Mouse (Mus musculus) embryonic stem cell, embryonic (primary cell): ENCODE results near the gene Rap1gap.

Experiments used
- CTCF ChIA-PET, 4 experiments: fragments of 300-600 bp in 2 of 4; fragments of 350-600 bp in 2 of 4; sonication (Branson Sonifier 250); formaldehyde crosslinking; loops; one replicate each; lab custom pipeline; 2022; ENCODE audit warnings: inconsistent platforms in 2 of 4; lab: Charles Lee
- POLR2A ChIA-PET, 4 experiments: fragments of 300-600 bp in 2 of 4; fragments of 350-600 bp in 2 of 4; sonication (Branson Sonifier 250); formaldehyde crosslinking; loops; one replicate each; lab custom pipeline; 2022; ENCODE audit warnings: antibody characterized with exemption in 4 of 4, inconsistent platforms in 1 of 4; lab: Charles Lee

The Rap1gap gene

DNA sequence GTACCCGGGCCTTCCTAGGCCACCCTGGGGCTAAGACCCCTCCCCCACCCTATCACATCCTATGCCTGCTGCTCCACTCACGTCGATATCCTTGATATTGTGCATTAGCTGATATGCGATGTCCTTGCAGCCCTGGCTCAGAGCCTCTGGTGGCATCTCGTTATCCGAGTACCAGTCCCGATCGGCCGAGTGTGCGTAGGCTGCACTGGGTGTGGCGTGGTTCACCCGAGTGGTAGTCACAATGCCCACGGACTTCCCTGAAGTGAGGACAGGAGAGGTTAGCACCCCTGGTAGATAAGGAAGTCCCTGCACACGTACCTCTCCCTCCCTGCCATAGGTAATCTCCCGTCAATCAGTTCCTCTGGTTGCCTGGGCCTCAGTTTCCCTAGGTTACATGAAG lies 87.9 kb downstream of the Rap1gap start:
- CTCF ChIA-PET = interaction anchor here (0.5 to 1.7 kb wide), 7 partner anchors 8 to 1489 kb away, joined by 3 to 10 read pairs (median 3); no protein-coding TSS in a partner anchor
- POLR2A ChIA-PET = interaction anchor here in 2 of 4 experiments (0.6 to 2.0 kb wide), 17 partner anchors 8 to 83 kb away, joined by 3 to 11 read pairs (median 4); no protein-coding TSS in a partner anchor

DNA sequence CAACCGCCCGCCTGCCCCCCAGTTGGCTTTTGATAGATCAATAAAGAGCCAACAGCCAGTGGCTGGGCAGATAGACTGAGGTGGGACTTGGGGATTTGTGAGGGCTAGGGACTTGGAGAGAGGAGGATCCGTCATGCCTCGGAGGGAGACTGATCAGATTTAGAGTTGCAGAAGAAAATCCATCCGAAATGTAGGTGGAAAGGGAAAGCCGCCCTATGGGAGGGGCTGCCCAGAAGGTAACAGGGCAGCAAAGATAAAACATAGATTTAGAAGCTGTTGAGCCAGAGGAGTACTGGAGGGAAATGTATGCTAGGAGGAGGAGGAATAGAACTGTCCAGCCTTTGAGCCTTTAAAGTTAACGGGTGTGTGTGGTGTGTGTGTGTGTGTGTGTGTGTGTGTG lies 88.7 kb downstream of the Rap1gap start:
- ChIA-PET POLR2A (interaction anchor here in 1 of 4 experiments (1.2 to 1.8 kb wide), 3 partner anchors 18 to 48 kb away, joined by 3 to 7 read pairs (median 4); no protein-coding TSS in a partner anchor), CTCF (interaction anchor here (0.6 to 1.2 kb wide), 7 partner anchors 9 to 669 kb away, joined by 3 to 14 read pairs (median 4); no protein-coding TSS in a partner anchor)

DNA sequence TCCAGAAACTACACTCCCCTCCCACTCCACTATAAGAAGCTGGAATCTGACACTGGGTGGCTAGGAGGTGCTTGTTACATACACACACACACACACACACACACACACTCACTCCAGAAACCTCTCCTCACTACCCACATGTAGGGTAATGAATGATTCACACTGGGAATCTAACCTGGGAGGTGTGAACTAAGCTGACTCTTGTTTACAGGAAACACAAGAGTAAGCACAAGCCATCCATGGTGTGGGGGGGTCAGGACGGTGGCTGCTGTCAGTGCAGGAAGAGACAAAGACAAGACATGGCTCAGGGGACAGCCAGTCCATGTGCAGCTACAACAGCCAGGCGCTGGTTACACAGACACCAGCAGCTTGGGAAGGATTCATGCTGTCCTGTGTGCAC lies 89.9 kb downstream of the Rap1gap start:
- ChIA-PET POLR2A (interaction anchor here in 3 of 4 experiments (0.6 to 1.8 kb wide), 9 partner anchors 10 to 711 kb away, joined by 3 to 11 read pairs (median 3); no protein-coding TSS in a partner anchor), CTCF (interaction anchor here (0.6 to 1.2 kb wide), 9 partner anchors 10 to 198 kb away, joined by 3 to 6 read pairs (median 3); no protein-coding TSS in a partner anchor)

DNA sequence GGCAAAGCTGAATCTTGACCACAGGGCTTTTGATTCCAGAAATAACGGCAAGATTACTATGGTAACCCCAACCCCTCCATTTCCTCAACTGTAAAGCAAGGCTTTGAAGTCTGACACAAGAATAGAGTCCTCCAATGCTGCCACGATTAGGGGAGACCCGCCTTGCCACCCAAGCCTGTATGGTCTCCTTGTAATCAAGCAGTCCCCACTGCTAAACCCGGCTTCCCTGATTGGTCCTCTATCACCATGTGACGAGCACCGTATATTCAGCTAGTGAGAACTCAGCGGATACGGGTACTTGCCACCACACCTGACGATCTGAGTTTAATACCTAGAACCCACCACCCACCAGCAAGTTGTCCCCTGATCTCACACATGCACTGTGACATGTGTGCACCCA lies 98.4 kb downstream of the Rap1gap start:
- POLR2A ChIA-PET = interaction anchor here in 3 of 4 experiments (0.6 to 9.3 kb wide), 8 partner anchors 11 to 73 kb away, joined by 3 to 127 read pairs (median 3); no protein-coding TSS in a partner anchor
- CTCF ChIA-PET = interaction anchor here in 1 of 4 experiments (1.1 to 1.2 kb wide), 2 partner anchors 19 to 39 kb away, joined by 3 to 8 read pairs; no protein-coding TSS in a partner anchor

DNA sequence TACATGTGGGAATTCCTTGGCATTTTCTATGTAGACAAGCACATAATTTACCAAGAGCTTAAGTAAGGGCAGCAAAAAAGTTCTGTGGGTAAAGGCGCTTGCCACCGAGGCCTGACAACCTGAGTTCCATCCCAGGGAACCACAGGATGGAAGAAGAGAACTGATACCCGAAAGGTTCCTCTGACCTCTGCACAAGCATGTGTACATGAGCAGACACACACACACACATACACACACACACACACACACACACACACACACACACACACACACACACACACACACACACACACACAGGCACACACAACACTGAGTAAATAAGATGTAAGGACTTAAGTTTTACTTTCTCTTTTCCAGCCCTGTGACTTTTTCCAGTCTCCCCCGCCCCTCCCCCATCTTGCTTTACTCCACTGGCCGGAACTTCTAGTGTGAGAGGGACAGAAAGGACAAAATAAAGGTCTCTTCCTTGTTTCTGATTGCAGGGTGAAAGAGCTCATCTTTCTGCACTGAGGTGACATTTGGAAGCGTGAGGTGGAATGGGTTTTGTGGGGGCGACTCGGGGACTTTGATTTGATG lies 99.5 kb downstream of the Rap1gap start:
- ChIA-PET POLR2A (interaction anchor here in 3 of 4 experiments (0.7 to 9.3 kb wide), 9 partner anchors 8 to 325 kb away, joined by 3 to 127 read pairs (median 4); no protein-coding TSS in a partner anchor), CTCF (interaction anchor here in 1 of 4 experiments (0.7 kb wide), 1 partner anchor 34 kb away, joined by 4 read pairs; no protein-coding TSS in a partner anchor)

DNA sequence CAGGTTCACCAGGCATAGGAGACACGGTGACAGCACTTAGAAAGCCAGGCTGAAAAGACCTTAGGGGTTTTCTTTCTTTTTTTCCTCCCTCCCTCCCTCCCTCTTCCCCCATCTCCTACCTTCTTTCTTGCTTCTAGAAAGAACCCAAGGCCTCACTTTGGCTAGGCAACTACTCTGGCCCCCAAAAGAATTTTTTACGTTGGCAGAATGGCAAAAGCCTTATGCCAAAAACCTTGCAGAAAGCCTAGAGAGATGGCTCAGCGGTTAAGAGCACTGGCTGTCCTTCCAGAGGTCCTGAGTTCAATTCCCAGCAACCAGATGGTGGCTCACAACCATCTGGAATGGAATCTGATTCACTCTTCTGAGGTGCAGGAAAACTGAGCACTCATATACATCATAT lies 100.1 kb downstream of the Rap1gap start:
- ChIA-PET POLR2A (interaction anchor here (0.7 to 9.3 kb wide), 11 partner anchors 8 to 326 kb away, joined by 3 to 127 read pairs (median 3); no protein-coding TSS in a partner anchor), CTCF (interaction anchor here in 2 of 4 experiments (0.7 kb wide), 2 partner anchors 13 to 33 kb away, joined by 3 to 4 read pairs; no protein-coding TSS in a partner anchor)

DNA sequence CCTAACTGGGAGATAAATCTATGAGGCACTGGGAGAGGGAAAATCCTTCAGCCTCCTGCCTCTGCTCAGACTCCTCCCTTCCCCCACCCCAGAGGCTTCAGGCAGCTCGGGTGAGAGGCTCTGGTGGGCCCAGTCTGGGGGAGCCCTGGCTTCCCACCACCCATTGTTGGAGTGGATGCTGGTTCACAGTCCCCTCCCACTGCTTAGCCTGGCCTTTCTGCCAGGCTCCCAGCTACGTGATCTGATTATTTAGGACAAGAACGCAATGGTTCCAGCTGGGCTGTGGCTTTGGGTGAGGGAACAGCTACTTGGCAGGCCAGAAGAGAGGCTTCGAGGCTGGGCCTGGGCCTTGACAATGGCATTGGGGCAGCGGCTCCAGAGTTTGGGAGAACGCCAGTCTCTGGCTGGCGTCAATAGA lies 101.0 kb downstream of the Rap1gap start:
- ChIA-PET POLR2A (interaction anchor here (0.5 to 9.3 kb wide), 20 partner anchors 9 to 172 kb away, joined by 3 to 127 read pairs (median 4); partner anchors contain the start of gene Usp48 (in 1 of the 4)), CTCF (interaction anchor here in 2 of 4 experiments (0.9 to 1.4 kb wide), 4 partner anchors 21 to 70 kb away, joined by 3 to 5 read pairs (median 4); no protein-coding TSS in a partner anchor)

DNA sequence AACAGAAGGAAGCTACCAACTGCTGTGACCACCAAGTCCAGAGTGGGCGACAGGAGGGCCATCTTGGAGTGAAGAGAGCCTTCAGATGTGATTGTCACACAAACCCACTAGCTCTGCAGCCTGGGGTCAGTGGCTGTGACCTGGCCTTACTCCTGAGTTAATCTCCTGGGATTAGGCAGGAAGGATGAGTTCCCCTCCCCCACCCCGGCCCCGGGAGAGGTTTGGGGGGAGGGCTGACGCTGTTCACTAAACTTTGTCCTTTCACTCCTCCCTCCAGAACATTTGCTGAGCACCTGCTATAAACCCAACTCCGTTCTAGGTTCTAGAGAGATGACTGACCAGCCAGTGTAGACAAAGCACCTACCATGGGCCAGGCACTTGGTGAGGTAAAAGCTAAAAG lies 101.8 kb downstream of the Rap1gap start:
- CTCF ChIA-PET = interaction anchor here in 3 of 4 experiments (0.5 to 1.6 kb wide), 14 partner anchors 11 to 197 kb away, joined by 3 to 20 read pairs (median 3); no protein-coding TSS in a partner anchor

DNA sequence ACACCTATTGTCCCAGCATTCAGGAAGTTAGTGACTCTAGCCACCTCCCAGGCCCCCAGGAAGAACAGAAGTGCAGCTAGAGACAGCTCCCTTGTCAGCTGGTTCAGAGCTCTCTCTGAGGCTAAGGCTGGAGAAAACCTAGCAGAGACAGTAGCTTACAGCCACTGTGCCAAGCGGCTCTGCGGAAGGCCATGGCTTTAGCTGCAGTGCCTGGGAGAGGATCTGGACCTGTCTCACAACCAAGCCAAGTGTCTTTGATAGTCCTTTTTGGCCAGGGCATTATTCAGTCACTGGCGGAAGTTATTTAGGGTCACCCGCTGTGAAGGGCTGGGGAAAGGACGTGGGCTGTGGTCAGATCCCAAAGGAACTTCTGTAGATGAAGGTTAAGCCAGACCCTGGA lies 103.9 kb downstream of the Rap1gap start:
- POLR2A ChIA-PET = interaction anchor here in 3 of 4 experiments (0.8 to 9.3 kb wide), 17 partner anchors 9 to 238 kb away, joined by 3 to 127 read pairs (median 6); no protein-coding TSS in a partner anchor
- CTCF ChIA-PET = interaction anchor here in 2 of 4 experiments (1.7 to 2.2 kb wide), 2 partner anchors 24 to 68 kb away, joined by 4 to 7 read pairs; no protein-coding TSS in a partner anchor

More for the DNA sequence above, 101.8 kb downstream of the Rap1gap start:
- POLR2A ChIA-PET = interaction anchor here (0.6 to 9.3 kb wide), 29 partner anchors 8 to 173 kb away, joined by 3 to 127 read pairs (median 4); partner anchors contain the start of gene Usp48 (in 1 of the 4)

DNA sequence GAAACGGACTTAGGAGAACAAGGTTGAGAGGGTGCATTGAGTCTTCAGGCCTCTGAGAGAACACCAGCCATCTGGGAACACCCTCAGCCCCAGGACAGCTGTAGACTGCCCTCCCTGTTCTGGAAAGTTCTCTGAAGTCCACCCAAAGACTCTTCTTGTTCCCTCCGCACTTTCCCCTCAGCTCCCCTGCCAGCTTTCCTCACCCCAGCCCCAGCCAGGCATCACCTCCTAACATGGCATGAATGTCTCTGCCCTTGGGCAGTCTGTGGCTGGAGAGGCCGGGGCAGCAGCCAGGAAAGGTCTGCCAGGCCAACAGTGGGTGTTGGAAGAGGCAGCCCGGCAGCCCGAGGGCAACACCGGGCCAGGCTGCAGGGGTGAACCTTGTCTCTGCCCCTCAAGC lies 104.3 kb downstream of the Rap1gap start:
- ChIA-PET CTCF (interaction anchor here in 3 of 4 experiments (0.7 to 2.2 kb wide), 4 partner anchors 25 to 67 kb away, joined by 3 to 7 read pairs (median 4); no protein-coding TSS in a partner anchor), POLR2A (interaction anchor here in 3 of 4 experiments (0.8 to 9.3 kb wide), 18 partner anchors 8 to 238 kb away, joined by 3 to 127 read pairs (median 6); no protein-coding TSS in a partner anchor)

DNA sequence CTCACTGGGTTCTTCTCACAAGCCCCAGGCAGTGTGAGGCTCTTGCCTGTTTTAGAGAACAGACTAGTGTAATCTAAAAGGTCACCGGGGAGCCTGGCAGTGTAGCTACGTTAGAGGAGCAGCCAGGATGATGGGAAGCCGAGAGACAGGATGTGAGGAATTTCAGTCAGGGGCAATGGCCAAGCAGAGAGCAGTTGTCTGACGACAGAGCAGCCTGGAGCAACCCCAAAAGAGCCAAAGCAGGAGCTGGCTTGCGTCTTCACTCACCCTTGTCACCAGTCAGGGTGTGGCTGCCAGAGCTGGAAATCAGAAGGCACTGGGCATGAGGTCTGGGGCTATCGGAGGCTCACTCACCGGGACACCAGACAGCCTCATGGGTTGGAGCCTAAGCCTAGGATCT lies 105.1 kb downstream of the Rap1gap start:
- POLR2A ChIA-PET = interaction anchor here in 3 of 4 experiments (0.8 to 9.3 kb wide), 17 partner anchors 8 to 66 kb away, joined by 3 to 127 read pairs (median 7); no protein-coding TSS in a partner anchor
- CTCF ChIA-PET = interaction anchor here in 3 of 4 experiments (0.7 to 2.2 kb wide), 6 partner anchors 25 to 82 kb away, joined by 3 to 7 read pairs (median 3); no protein-coding TSS in a partner anchor

DNA sequence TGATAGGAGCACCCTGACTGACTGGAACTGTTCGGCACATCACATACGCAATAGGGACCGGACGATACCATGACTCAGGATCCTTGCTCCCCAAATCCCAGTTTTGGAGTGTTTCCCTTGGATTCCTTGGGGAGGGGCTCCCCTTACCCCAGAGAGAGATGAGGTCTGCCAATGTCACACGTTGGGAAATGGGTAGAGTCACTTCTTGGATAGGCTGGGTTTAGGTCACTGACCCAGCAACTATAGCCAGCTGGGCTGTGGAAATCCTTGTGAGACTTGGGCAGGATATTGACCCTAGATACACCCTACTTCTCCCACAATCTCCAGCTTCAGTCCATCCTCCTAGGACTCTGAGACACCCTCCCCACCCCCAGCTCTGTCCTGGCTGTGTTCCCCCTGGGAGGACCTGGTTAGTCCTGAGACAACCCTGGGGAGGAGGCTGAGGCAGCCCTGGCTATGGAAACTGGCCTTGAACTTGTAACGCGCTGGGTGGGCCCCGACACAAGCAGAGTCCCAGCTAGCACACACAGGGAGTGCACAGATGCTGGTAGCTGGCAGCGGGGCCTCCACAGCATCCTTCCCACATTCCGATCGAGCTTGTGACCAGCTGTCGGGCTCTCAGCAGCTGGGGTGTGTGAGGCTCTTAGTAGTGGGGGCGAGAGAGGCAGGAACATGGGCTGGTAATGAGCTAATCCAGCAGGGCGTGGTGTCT lies 106.5 kb downstream of the Rap1gap start:
- ChIA-PET POLR2A (interaction anchor here (0.7 to 9.3 kb wide), 43 partner anchors 8 to 303 kb away, joined by 3 to 127 read pairs (median 4); partner anchors contain the start of gene Hspg2 (in 2 of the 4)), CTCF (interaction anchor here in 3 of 4 experiments (0.6 to 1.7 kb wide), 10 partner anchors 9 to 317 kb away, joined by 3 to 6 read pairs (median 3); no protein-coding TSS in a partner anchor)

DNA sequence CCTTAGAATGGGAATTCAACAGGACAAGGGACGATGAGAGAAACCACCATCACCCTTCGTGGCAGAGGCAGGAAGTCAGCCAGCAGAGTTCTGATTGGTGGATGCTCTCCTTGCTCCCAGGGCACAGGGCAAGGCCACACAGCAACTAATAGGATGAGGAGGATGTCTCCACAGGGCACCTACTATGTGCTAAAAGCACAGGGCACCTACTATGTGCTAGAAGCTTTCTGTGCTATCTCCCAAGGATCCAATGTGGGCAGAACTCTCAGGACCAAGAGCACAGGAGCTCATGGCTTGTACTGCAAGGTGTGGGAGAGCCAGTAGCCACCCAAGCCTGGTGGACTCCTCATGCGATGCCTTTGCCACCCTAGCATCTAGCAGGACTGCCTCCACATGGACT lies 107.2 kb downstream of the Rap1gap start:
- CTCF ChIA-PET = interaction anchor here in 2 of 4 experiments (0.6 to 1.7 kb wide), 7 partner anchors 9 to 318 kb away, joined by 3 to 6 read pairs (median 3); no protein-coding TSS in a partner anchor
- POLR2A ChIA-PET = interaction anchor here in 3 of 4 experiments (0.7 to 9.3 kb wide), 34 partner anchors 7 to 304 kb away, joined by 3 to 127 read pairs (median 5); partner anchors contain the start of gene Hspg2 (in 2 of the 3)

DNA sequence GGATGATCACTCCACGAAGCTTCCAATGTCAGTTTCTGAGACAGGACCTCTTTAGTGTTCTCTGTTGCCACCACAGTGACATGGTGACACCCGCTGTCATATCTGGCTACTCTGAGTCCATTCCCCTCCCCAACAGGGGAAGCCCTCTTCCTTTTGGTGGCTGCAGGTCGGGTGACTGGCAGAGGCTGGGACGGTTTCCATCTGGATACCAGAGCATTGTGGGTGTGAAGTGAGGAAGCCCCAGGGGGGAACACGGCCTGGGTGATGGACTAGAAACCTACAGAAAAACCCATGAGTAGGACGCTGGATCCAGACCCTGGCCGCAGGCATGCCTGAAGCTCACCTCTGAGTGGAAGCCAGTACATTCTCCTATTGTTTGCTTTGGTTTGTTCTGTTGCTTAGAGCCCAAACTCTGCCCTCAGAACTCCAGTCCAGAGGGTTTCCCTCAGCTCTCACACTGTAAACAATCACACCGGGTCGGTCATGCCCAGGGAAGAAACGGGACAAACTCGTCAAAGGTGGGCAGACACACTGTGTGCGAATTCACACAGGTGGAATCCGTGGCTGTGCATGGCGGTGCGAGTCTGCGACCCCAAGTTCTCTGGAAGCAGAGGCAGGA lies 108.0 kb downstream of the Rap1gap start:
- POLR2A ChIA-PET = interaction anchor here (0.6 to 5.5 kb wide), 24 partner anchors 8 to 387 kb away, joined by 3 to 26 read pairs (median 6); partner anchors contain the start of gene Hspg2 (in 1 of the 4)
- CTCF ChIA-PET = interaction anchor here in 2 of 4 experiments (0.6 to 1.7 kb wide), 3 partner anchors 8 to 247 kb away, joined by 3 to 6 read pairs (median 4); no protein-coding TSS in a partner anchor

DNA sequence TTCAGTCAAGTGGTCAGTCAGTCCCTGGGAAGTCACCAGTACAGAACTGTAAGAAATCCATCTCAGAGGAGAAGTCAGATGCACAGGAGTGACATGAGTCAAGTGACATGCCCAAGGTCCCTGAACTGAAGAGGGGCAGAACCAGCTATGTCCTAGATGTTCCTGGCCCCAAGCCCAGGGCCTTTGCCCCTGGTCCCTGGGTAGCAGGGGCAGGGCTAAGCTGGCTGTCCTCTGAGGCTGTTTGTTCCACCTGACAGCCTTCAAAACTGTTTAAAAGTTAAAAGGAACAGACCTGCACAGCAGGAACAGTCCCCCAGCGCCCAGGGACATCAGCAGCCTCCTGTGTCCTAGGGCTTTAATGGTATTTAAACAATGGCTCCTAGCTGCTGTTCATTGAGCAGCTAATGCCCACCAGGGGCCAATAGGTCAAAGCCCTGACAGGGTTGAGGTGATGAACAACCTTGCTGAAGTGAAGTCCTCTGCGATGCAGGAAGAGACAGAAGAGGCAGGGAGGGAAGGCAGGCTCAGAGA lies 108.9 kb downstream of the Rap1gap start:
- CTCF ChIA-PET = interaction anchor here in 1 of 4 experiments (1.2 kb wide), 1 partner anchor 34 kb away, joined by 3 read pairs; no protein-coding TSS in a partner anchor
- POLR2A ChIA-PET = interaction anchor here (0.6 to 2.8 kb wide), 12 partner anchors 15 to 386 kb away, joined by 3 to 13 read pairs (median 4); no protein-coding TSS in a partner anchor

DNA sequence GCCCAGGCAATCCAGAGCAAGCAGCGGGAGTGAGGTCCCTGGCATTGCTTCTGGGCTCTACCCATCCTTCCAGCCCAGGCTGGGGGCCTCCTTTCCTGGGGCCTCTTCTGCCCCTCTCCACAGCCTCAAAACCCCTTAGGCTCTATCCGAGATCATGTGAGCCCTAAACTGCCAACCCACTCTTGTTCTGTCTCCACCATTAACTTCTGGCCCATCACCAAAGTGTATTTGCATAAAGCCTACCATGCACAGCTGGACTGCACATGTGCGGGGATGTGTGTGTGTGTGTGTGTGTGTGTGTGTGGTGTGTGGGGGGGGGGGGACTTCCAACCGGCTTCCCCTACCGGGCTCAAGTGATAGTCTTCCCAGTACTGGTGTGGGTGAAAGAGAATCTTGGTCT lies 109.5 kb downstream of the Rap1gap start:
- POLR2A ChIA-PET = interaction anchor here in 3 of 4 experiments (0.6 to 2.8 kb wide), 16 partner anchors 8 to 118 kb away, joined by 3 to 12 read pairs (median 3); no protein-coding TSS in a partner anchor
- CTCF ChIA-PET = interaction anchor here in 3 of 4 experiments (0.6 to 1.2 kb wide), 4 partner anchors 34 to 1728 kb away, joined by 3 to 13 read pairs (median 3); partner anchors contain the start of gene Hp1bp3 (in 1 of the 3)
